16 mouse cellular contexts compared by ENCODE assay signal in the genomic region with DNA sequence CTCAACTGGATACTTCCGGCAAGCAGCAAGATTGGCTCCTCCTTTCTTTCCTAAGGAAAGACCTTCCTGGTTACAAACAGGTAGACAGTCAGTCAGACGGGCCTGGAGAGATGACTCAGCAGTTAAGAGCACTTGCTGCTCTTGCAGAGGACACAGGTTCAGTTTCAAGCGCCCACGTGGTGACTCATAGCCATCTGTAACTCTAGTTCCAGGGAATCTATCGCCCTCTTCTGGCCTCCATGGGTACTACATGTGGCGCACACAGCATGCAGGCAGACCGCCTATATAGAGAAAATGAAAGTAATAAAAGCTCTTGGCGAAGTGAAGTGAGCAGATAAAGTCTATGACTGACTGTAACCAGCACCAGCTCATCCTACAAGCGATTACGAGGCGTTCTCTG.
DNase-seq lines count a peak whose midpoint lies in the region; ATAC-seq and TF ChIP-seq lines count a peak whose summit lies in the region.
"Had no signal": no experiment of that assay in that cellular context is flagged by ENCODE, and none has a peak within 500 bp of the region (broad histone marks: within the 10 kb centered on the region; RNA-seq: fewer than 3 reads in every experiment).

No protein-coding gene starts in this region.

- H3K27me3 ChIP-seq in kidney, postnatal 0 days (ENCODE audit: insufficient read depth, low read length) = no peaks in the 10 kb centered on the region
- H3K27me3 ChIP-seq: embryonic facial prominence, embryonic 13.5 days; Patski had no signal

- H3K27ac ChIP-seq in kidney, postnatal 0 days = no peak overlapping the region
- H3K27ac ChIP-seq: embryonic facial prominence, embryonic 13.5 days had no signal

- TF ChIP-seq CTCF in kidney, postnatal 0 days (IDR thresholded peaks at IDR 0.05; ENCODE audit: low read depth) = peak; percentile 52

- no peak overlapping the region for H3K4me3 ChIP-seq in kidney, postnatal 0 days (replicated peaks; ENCODE audit: low read depth, low read length)
- H3K4me3 ChIP-seq: embryonic facial prominence, embryonic 13.5 days had no signal

- DNase-seq in kidney, postnatal 0 days (ENCODE audit: low spot score) = no peak
- DNase-seq in kidney, adult 11 months = no peak
- peak; percentile 11 for DNase-seq in 3T3-L1 (ENCODE audit: low read depth, low spot score)
- peak; percentile 13 for DNase-seq in CD4-positive helper T cell, adult 2 months (ENCODE audit: low read depth, low spot score)
- no peak for DNase-seq in cerebellum, adult 9-10 months
- DNase-seq in frontal cortex, postnatal 14 days (ENCODE audit: low spot score in 2 of 2) = no peak
- DNase-seq: adrenal gland, postnatal 36 days; cerebellum, adult 9-11 months; gastrocnemius, postnatal 36 days; lung, postnatal 14 days; spleen, adult 18-20 months had no signal

- ATAC-seq in kidney, postnatal 0 days (replicated peaks; ENCODE audit: low FRiP score, low read depth) = no peak
- 0 out of 2 replicates have a peak, but pooled peaks have one; percentile 18 for ATAC-seq in granulocyte monocyte progenitor cell, adult 5-6 weeks (replicated peaks; ENCODE audit: poor library complexity, severe bottlenecking)
- no peak for ATAC-seq in activated CD4-positive, CD25-positive, alpha-beta regulatory T cell, adult 4 months
- ATAC-seq: forebrain, embryonic 14.5 days; Patski had no signal

- H3K36me3 ChIP-seq in kidney, postnatal 0 days (ENCODE audit: insufficient read depth, low read length) = no peaks in the 10 kb centered on the region
- H3K36me3 ChIP-seq: embryonic facial prominence, embryonic 13.5 days had no signal

- H3K9me3 ChIP-seq in kidney, postnatal 0 days (replicated peaks; ENCODE audit: low read length) = no peaks in the 10 kb centered on the region
- H3K9me3 ChIP-seq: embryonic facial prominence, embryonic 13.5 days had no signal

- no peak overlapping the region for H3K4me2 ChIP-seq in kidney, postnatal 0 days (ENCODE audit: low read length)
- H3K4me2 ChIP-seq: embryonic facial prominence, embryonic 13.5 days had no signal

- peaks cover 2% of the 10 kb centered on the region; the same call in 1 of the 2 replicates for H3K4me1 ChIP-seq in kidney, postnatal 0 days (replicated peaks; ENCODE audit: insufficient read depth, low read length)

- no peak overlapping the region for H3K9ac ChIP-seq in kidney, postnatal 0 days (ENCODE audit: low read depth, low read length)
- H3K9ac ChIP-seq: embryonic facial prominence, embryonic 13.5 days had no signal

- WGBS in kidney, postnatal 0 days = 88% methylated on average over 11 of the region's 11 CpGs

Comparison
In these comparisons a context has a peak if more than half of its experiments do, and no peak if none do; other contexts are left out.
1. DNase-seq: peak in 3T3-L1 (single experiment) and CD4-positive helper T cell, adult 2 months (single experiment); none in kidney, postnatal 0 days (single experiment), kidney, adult 11 months (single experiment), cerebellum, adult 9-10 months (single experiment) and frontal cortex, postnatal 14 days (0 of 2).